Mouse (Mus musculus) kidney, postnatal 25 days (tissue): ENCODE data around the gene Ccl17.

Experiments used
- DNase-seq, 2 experiments: peaks; one replicate each; pipeline ENCODE4 v3.0.0; 2021; ENCODE audit warnings: mixed read lengths in 2 of 2

Gene Ccl17

GRCm38 (mm10) chr8:94789256-94789955, 20.8 kb upstream of the Ccl17 start:
- peak; percentile 35 to 70 for DNase-seq

- DNase-seq: no peak
Observed at GRCm38 (mm10) chr8:94794368-94794767, 15.9 kb upstream of the Ccl17 start.

- no peak for DNase-seq
Observed at GRCm38 (mm10) chr8:94794782-94795181, 15.5 kb upstream of the Ccl17 start.

- DNase-seq: peak; percentile 28 to 37
Observed at GRCm38 (mm10) chr8:94800278-94800968, 9.8 kb upstream of the Ccl17 start.

- peak; percentile 79 to 80 for DNase-seq
Observed at GRCm38 (mm10) chr8:94801293-94802095, 8.8 kb upstream of the Ccl17 start.

GRCm38 (mm10) chr8:94802375-94802774, 7.9 kb upstream of the Ccl17 start:
- DNase-seq: no peak

- DNase-seq: no peak
Observed at GRCm38 (mm10) chr8:94803551-94803950, 6.7 kb upstream of the Ccl17 start.

GRCm38 (mm10) chr8:94804546-94805340, 5.5 kb upstream of the Ccl17 start:
- no peak for DNase-seq

- no peak for DNase-seq
Observed at GRCm38 (mm10) chr8:94805811-94806210, 4.4 kb upstream of the Ccl17 start.

GRCm38 (mm10) chr8:94807506-94807905, 2.7 kb upstream of the Ccl17 start:
- DNase-seq: peak; percentile 21 to 72

- DNase-seq: no peak
Observed at GRCm38 (mm10) chr8:94808372-94808771, 1.9 kb upstream of the Ccl17 start.

GRCm38 (mm10) chr8:94810855-94811254, 602 bp downstream of the Ccl17 start:
- DNase-seq: no peak

- no peak for DNase-seq
Observed at GRCm38 (mm10) chr8:94811654-94812053, 1.4 kb downstream of the Ccl17 start.

- peak; percentile 78 to 95 for DNase-seq
Observed at GRCm38 (mm10) chr8:94812645-94813098, 2.4 kb downstream of the Ccl17 start.

GRCm38 (mm10) chr8:94814556-94814955, 4.3 kb downstream of the Ccl17 start:
- peak in 1 of 2 experiments; percentile 58 for DNase-seq

- no peak for DNase-seq
Observed at GRCm38 (mm10) chr8:94817933-94818332, 7.7 kb downstream of the Ccl17 start.

GRCm38 (mm10) chr8:94819671-94820179, 9.5 kb downstream of the Ccl17 start:
- DNase-seq: no peak

- DNase-seq: peak; percentile 68 to 83
Observed at GRCm38 (mm10) chr8:94820553-94820952, 10.3 kb downstream of the Ccl17 start.

GRCm38 (mm10) chr8:94821381-94821780, 11.1 kb downstream of the Ccl17 start:
- DNase-seq: no peak

GRCm38 (mm10) chr8:94822637-94823560, 12.6 kb downstream of the Ccl17 start:
- DNase-seq: peak; percentile 77 to 81

GRCm38 (mm10) chr8:94825170-94825569, 14.9 kb downstream of the Ccl17 start:
- DNase-seq: no peak
